Mouse (Mus musculus): ENCODE results near the gene Klc1.

DNA sequence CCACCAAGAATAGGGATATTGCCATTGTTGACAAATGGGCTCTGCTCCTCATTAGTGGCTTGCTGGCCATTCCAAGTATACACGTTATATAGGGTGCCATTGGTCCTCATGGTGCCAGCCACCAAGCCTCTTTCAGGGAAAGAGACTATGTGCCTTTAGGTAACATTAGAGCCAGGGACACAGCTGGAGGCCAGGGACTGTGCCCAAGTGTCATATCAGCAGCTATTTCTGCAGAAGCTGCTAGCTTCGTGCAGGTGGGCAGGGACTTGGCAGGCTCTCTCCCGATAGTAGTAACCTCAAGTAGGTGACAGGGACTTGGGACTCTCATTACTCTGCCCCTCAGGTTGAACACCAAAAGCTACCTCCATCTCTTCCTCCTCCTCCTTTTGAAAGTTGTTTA lies 23.7 kb upstream of the Klc1 start:
- TF ChIP-seq CTCF (IDR thresholded peaks at IDR 0.05; ENCODE audit: low read depth) (no peak), EP300 (IDR thresholded peaks at IDR 0.05; ENCODE audit: low read depth) (no peak)

Data from liver, postnatal 0 days (tissue).